Mouse (Mus musculus): ENCODE measurements around the gene Ring1. TPM values are rescaled to one million over a fixed set of nuclear protein-coding genes. Genes with fewer than 3 reads are reported as not detected.

The Ring1 gene
- polyA plus RNA-seq, 2 experiments = 7.0 to 54.0 TPM

- no peaks in the 10 kb centered on the region for H3K9me3 ChIP-seq (ENCODE audit: control insufficient read depth, low read length)
- H3K4me2 ChIP-seq (replicated peaks; ENCODE audit: low read depth, low read length, severe bottlenecking) = peak overlapping the region; percentile 89
- H3K4me1 ChIP-seq (ENCODE audit: control insufficient read depth, insufficient read depth, low read length) = peaks cover 23% of the 10 kb centered on the region
- H3K27ac ChIP-seq (replicated peaks; ENCODE audit: low read depth, low read length) = peak overlapping the region; percentile 93
- WGBS = 3% methylated on average over 17 of the region's 48 CpGs
- H3K27me3 ChIP-seq (ENCODE audit: control insufficient read depth, insufficient read depth, low read length) = no peaks in the 10 kb centered on the region
- peak overlapping the region; percentile 96 for H3K9ac ChIP-seq (ENCODE audit: low read depth, low read length, severe bottlenecking)
- DNase-seq (ENCODE audit: low spot score) (peak; percentile 49), ATAC-seq (ENCODE audit: low FRiP score, low read depth) (no peak)
- TF ChIP-seq POLR2A (IDR thresholded peaks at IDR 0.05; ENCODE audit: borderline replicate concordance, extremely low read depth, insufficient read depth, insufficient read length) = no peak
- H3K36me3 ChIP-seq (ENCODE audit: control insufficient read depth, insufficient read depth, low read length) = peaks cover 65% of the 10 kb centered on the region
- peak overlapping the region; percentile 89 for H3K4me3 ChIP-seq (replicated peaks; ENCODE audit: low read length)
Observed at GRCm38 (mm10) chr17:34032174-34032632, 7.7 kb upstream of the Ring1 start.

- H3K27me3 ChIP-seq (ENCODE audit: control insufficient read depth, insufficient read depth, low read length) = no peaks in the 10 kb centered on the region
- ATAC-seq (ENCODE audit: low FRiP score, low read depth) = peak; percentile 81
- H3K4me1 ChIP-seq (ENCODE audit: control insufficient read depth, insufficient read depth, low read length) = peaks cover 29% of the 10 kb centered on the region
- DNase-seq (ENCODE audit: low spot score) = peak; percentile 93
- WGBS = 0% methylated on average over 53 of the region's 88 CpGs
- H3K9me3 ChIP-seq (ENCODE audit: control insufficient read depth, low read length) = no peaks in the 10 kb centered on the region
- H3K4me2 ChIP-seq (replicated peaks; ENCODE audit: low read depth, low read length, severe bottlenecking) = peak within 1 kb of the TSS; percentile 96
- peak; percentile 81; the same call in 1 of the 2 replicates for TF ChIP-seq POLR2A (IDR thresholded peaks at IDR 0.05; ENCODE audit: borderline replicate concordance, extremely low read depth, insufficient read depth, insufficient read length)
- H3K4me3 ChIP-seq (replicated peaks; ENCODE audit: low read length) = peak within 1 kb of the TSS; percentile 89
- peaks cover 59% of the 10 kb centered on the region for H3K36me3 ChIP-seq (ENCODE audit: control insufficient read depth, insufficient read depth, low read length)
- peak within 1 kb of the TSS; percentile 93 for H3K27ac ChIP-seq (replicated peaks; ENCODE audit: low read depth, low read length)
- H3K9ac ChIP-seq (ENCODE audit: low read depth, low read length, severe bottlenecking) = peak within 1 kb of the TSS; percentile 96
Observed at GRCm38 (mm10) chr17:34031465-34032173, 7.1 kb upstream of the Ring1 start, which contains the start of the genes Slc39a7 and Rxrb. Slc39a7 (minus strand) TSS chr17:34031682. Rxrb (plus strand) TSS chr17:34031812.

- no peak for ATAC-seq (ENCODE audit: low FRiP score, low read depth)
- H3K27ac ChIP-seq (replicated peaks; ENCODE audit: low read depth, low read length) = peak overlapping the region; percentile 93
Observed at GRCm38 (mm10) chr17:34030861-34031326, 6.4 kb upstream of the Ring1 start.

GRCm38 (mm10) chr17:34029890-34030595 is 5.6 kb upstream of the Ring1 start:
- H3K4me2 ChIP-seq (replicated peaks; ENCODE audit: low read depth, low read length, severe bottlenecking) = peak overlapping the region; percentile 96
- ATAC-seq (ENCODE audit: low FRiP score, low read depth) (no peak), DNase-seq (ENCODE audit: low spot score) (no peak)
- no peaks in the 10 kb centered on the region for H3K27me3 ChIP-seq (ENCODE audit: control insufficient read depth, insufficient read depth, low read length)
- peaks cover 43% of the 10 kb centered on the region for H3K4me1 ChIP-seq (ENCODE audit: control insufficient read depth, insufficient read depth, low read length)
- H3K9ac ChIP-seq (ENCODE audit: low read depth, low read length, severe bottlenecking) = peak overlapping the region; percentile 96
- TF ChIP-seq POLR2A (IDR thresholded peaks at IDR 0.05; ENCODE audit: borderline replicate concordance, extremely low read depth, insufficient read depth, insufficient read length) = no peak
- 84% methylated on average over 21 of the region's 21 CpGs for WGBS
- peaks cover 43% of the 10 kb centered on the region for H3K36me3 ChIP-seq (ENCODE audit: control insufficient read depth, insufficient read depth, low read length)
- peak overlapping the region; percentile 89 for H3K4me3 ChIP-seq (replicated peaks; ENCODE audit: low read length)
- no peak overlapping the region for H3K27ac ChIP-seq (replicated peaks; ENCODE audit: low read depth, low read length)
- H3K9me3 ChIP-seq (ENCODE audit: control insufficient read depth, low read length) = no peaks in the 10 kb centered on the region

More at GRCm38 (mm10) chr17:34030861-34031326, 6.4 kb upstream of the Ring1 start:
- Histone ChIP-seq H3K9me3 (ENCODE audit: control insufficient read depth, low read length) (no peaks in the 10 kb centered on the region), H3K4me3 (replicated peaks; ENCODE audit: low read length) (peak overlapping the region; percentile 89), H3K4me1 (ENCODE audit: control insufficient read depth, insufficient read depth, low read length) (peaks cover 35% of the 10 kb centered on the region), H3K4me2 (replicated peaks; ENCODE audit: low read depth, low read length, severe bottlenecking) (peak overlapping the region; percentile 96), H3K27me3 (ENCODE audit: control insufficient read depth, insufficient read depth, low read length) (no peaks in the 10 kb centered on the region), H3K36me3 (ENCODE audit: control insufficient read depth, insufficient read depth, low read length) (peaks cover 52% of the 10 kb centered on the region), H3K9ac (ENCODE audit: low read depth, low read length, severe bottlenecking) (peak overlapping the region; percentile 96)
- no peak for DNase-seq (ENCODE audit: low spot score)
- TF ChIP-seq POLR2A (IDR thresholded peaks at IDR 0.05; ENCODE audit: borderline replicate concordance, extremely low read depth, insufficient read depth, insufficient read length) = no peak
- 6% methylated on average over 20 of the region's 20 CpGs for WGBS

All from limb, embryonic 14.5 days (tissue).